In the genomic region with DNA sequence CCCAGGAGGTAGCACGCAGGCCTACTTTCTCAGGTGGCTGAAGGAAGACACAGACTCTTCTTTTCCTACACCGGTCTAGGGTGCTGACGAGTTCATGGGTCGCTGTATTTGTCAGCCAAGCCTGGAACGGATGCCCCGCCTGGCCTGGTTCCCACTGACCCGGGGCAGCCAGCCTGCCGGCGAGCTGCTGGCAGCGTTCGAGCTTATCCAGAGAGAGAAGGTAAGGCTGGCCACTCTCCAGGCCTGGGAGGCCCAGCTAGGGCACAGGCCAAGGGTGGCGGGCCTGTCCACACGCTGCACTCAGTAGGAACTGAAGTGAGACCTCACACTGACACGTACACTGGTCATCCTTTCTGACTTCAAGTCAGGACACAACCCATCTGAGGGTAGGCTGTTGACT, we compare ENCODE assay signal across 12 mouse cellular contexts.
DNase-seq lines count a peak whose midpoint lies in the region; ATAC-seq lines count a peak whose summit lies in the region.
"Had no signal": no experiment of that assay in that cellular context is flagged by ENCODE, and none has a peak within 500 bp of the region (broad histone marks: within the 10 kb centered on the region; RNA-seq: fewer than 3 reads in every experiment).

No protein-coding gene starts in this region.

- H3K4me1 ChIP-seq in intestine, embryonic 16.5 days (ENCODE audit: control insufficient read depth, insufficient read depth, low read length), result peaks cover 3% of the 10 kb centered on the region; the same call in 1 of the 2 replicates
- H3K4me1 ChIP-seq in hindbrain, embryonic 12.5 days, result peaks cover 3% of the 10 kb centered on the region
- no peaks in the 10 kb centered on the region for H3K4me1 ChIP-seq in midbrain, embryonic 15.5 days

- 78% methylated on average over 14 of the region's 14 CpGs for WGBS in intestine, embryonic 16.5 days
- WGBS in hindbrain, embryonic 12.5 days, result 89% methylated on average over 14 of the region's 14 CpGs
- WGBS in midbrain, embryonic 15.5 days, result 79% methylated on average over 14 of the region's 14 CpGs

- H3K36me3 ChIP-seq in intestine, embryonic 16.5 days (ENCODE audit: control insufficient read depth, insufficient read depth, low read length), result no peaks in the 10 kb centered on the region
- no peaks in the 10 kb centered on the region for H3K36me3 ChIP-seq in hindbrain, embryonic 12.5 days
- H3K36me3 ChIP-seq in midbrain, embryonic 15.5 days (replicated peaks), result no peaks in the 10 kb centered on the region
- H3K36me3 ChIP-seq: stomach, embryonic 15.5 days had no signal

- peak; percentile 72 for DNase-seq in cerebellum, adult 11 months
- DNase-seq in Muller cell, postnatal 12 days (ENCODE audit: inconsistent ontology term), result peak; percentile 72
- DNase-seq in cerebellum, postnatal 36 days, result peak; percentile 81 to 85
- peak; percentile 74 to 79 for DNase-seq in heart, postnatal 36 days
- DNase-seq: midbrain, embryonic 14.5 days had no signal

- no peak overlapping the region for H3K4me2 ChIP-seq in intestine, embryonic 16.5 days (ENCODE audit: low read depth, low read length)
- no peak overlapping the region for H3K4me2 ChIP-seq in hindbrain, embryonic 12.5 days (replicated peaks)
- H3K4me2 ChIP-seq in midbrain, embryonic 15.5 days, result no peak overlapping the region
- H3K4me2 ChIP-seq: stomach, embryonic 15.5 days had no signal

- H3K4me3 ChIP-seq in intestine, embryonic 16.5 days (ENCODE audit: low read length), result no peak overlapping the region
- no peak overlapping the region for H3K4me3 ChIP-seq in hindbrain, embryonic 12.5 days
- no peak overlapping the region for H3K4me3 ChIP-seq in midbrain, embryonic 15.5 days
- H3K4me3 ChIP-seq: erythroblast, embryonic 14.5 days; left cerebral cortex, adult 2 months; stomach, embryonic 15.5 days had no signal

- no peak overlapping the region for H3K27ac ChIP-seq in intestine, embryonic 16.5 days (ENCODE audit: low read length)
- H3K27ac ChIP-seq in hindbrain, embryonic 12.5 days, result no peak overlapping the region
- no peak overlapping the region for H3K27ac ChIP-seq in midbrain, embryonic 15.5 days
- H3K27ac ChIP-seq: left cerebral cortex, adult 2 months; stomach, embryonic 15.5 days had no signal

- no peaks in the 10 kb centered on the region for H3K9me3 ChIP-seq in intestine, embryonic 16.5 days (ENCODE audit: control insufficient read depth, low read length)
- no peaks in the 10 kb centered on the region for H3K9me3 ChIP-seq in hindbrain, embryonic 12.5 days (replicated peaks)
- no peaks in the 10 kb centered on the region for H3K9me3 ChIP-seq in midbrain, embryonic 15.5 days
- H3K9me3 ChIP-seq: stomach, embryonic 15.5 days had no signal

- H3K27me3 ChIP-seq in intestine, embryonic 16.5 days (replicated peaks; ENCODE audit: control insufficient read depth, insufficient read depth, low read length), result no peaks in the 10 kb centered on the region
- H3K27me3 ChIP-seq in hindbrain, embryonic 12.5 days, result no peaks in the 10 kb centered on the region
- H3K27me3 ChIP-seq in midbrain, embryonic 15.5 days (replicated peaks), result no peaks in the 10 kb centered on the region
- H3K27me3 ChIP-seq: stomach, embryonic 15.5 days had no signal

- no peak overlapping the region for H3K9ac ChIP-seq in intestine, embryonic 16.5 days (ENCODE audit: low read depth, low read length)
- H3K9ac ChIP-seq in hindbrain, embryonic 12.5 days, result no peak overlapping the region
- no peak overlapping the region for H3K9ac ChIP-seq in midbrain, embryonic 15.5 days
- H3K9ac ChIP-seq: stomach, embryonic 15.5 days had no signal

- ATAC-seq in cerebellum, adult (ENCODE audit: insufficient number of reproducible peaks, low FRiP score, low TSS enrichment), result no peak
- ATAC-seq in intestine, embryonic 16.5 days, result no peak
- ATAC-seq in hindbrain, embryonic 12.5 days (ENCODE audit: low FRiP score), result no peak
- no peak for ATAC-seq in midbrain, embryonic 15.5 days (replicated peaks)

- intact Hi-C loops in heart, postnatal 36 days (cut with DNase I), result no loop called here
